Mouse (Mus musculus): ENCODE data around the gene Gapdh.

Gene Gapdh

DNA sequence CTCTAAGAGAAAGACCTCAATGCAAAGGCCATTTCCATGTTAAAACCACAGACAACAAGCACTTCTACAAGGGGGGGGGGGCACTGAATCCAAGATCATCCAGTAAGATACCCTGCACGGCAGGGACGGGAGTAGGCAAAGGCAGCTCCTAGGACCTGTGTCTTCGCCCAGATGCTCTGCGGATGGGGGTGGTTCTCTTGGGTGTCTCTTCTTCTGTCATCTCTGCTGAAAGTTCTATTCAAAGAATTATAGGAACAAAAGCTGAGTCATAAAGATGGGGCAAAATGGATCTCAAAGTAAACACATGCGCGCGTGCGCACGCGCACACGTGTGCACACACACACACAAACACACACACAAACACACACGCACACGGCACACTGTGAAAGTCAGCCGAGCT lies 1.8 kb upstream of the Gapdh start:
- in situ Hi-C loops (cut with MboI, MseI) = no loop called here

DNA sequence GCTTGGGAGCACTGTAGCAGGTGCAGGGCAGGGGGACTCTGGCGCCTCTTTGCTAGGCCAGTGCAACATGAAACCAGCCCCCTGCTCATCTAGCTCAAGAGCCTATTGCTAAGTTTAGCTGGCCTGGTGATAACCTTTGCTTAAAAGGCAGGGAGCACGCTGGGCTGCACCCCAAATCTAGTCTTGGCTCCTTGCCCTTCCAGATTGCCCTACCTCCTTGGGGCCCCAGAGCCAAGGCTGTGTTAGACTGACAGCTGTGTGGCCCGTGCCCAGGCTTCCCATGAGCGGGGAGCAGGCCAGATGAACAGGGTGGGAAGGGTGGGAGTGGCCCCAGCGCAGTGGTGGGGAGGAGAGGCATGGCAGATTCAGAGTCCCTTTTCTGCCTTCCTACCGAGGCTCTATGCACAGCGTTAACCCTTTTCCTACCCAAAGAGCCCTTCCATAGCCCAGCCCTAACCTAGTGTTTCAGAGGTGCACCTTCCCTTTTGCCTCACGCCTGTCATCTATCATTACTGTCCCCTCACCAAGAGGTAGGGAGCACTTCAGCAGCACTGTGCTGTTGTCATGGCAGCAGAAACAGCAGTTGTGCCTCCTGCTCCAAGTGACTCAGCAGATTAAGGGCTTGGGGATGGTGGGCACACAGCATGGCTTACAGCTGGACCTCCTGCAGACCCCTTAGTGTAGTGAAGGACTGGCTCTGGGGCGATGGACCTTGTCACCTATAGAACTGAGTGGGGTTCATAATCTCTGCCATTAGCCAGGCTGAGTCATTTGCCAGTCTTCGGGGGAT lies 789 bp upstream of the Gapdh start:
- in situ Hi-C loops (cut with MboI, MseI) = no loop called here

DNA sequence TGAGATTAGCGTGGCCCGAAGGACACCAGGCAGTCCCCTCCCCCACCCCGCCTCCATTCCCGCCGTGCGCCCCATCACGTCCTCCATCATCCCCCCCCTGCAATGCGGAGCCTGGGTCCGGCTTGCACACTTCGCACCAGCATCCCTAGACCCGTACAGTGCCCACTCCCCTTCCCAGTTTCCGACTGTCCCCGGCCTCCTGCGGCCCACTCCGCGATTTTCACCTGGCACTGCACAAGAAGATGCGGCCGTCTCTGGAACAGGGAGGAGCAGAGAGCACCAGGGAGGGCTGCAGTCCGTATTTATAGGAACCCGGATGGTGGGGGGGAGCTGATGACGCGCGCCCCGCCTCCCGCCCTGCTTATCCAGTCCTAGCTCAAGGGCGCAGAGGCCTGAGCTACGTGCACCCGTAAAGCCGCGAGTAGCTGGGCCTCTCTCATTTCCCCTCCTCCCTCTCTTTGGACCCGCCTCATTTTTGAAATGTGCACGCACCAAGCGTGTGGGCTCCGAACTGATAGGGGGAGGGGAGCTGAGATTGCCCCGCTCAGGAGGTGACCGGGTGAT lies 857 bp downstream of the Gapdh start:
- in situ Hi-C loops (cut with MboI, MseI) = no loop called here

GRCm38 (mm10) chr6:125164672-125165327 lies 1.5 kb downstream of the Gapdh start:
- in situ Hi-C loops (cut with MboI, MseI) = loop anchor here in 1 of 2 experiments (5.0 kb wide), 1 partner anchor 108 kb away; no protein-coding TSS in a partner anchor

- in situ Hi-C loops (cut with MboI, MseI) = loop anchor here in 1 of 2 experiments (5.0 kb wide), 1 partner anchor 108 kb away; no protein-coding TSS in a partner anchor
Measured at GRCm38 (mm10) chr6:125163801-125164657, 2.2 kb downstream of the Gapdh start.

DNA sequence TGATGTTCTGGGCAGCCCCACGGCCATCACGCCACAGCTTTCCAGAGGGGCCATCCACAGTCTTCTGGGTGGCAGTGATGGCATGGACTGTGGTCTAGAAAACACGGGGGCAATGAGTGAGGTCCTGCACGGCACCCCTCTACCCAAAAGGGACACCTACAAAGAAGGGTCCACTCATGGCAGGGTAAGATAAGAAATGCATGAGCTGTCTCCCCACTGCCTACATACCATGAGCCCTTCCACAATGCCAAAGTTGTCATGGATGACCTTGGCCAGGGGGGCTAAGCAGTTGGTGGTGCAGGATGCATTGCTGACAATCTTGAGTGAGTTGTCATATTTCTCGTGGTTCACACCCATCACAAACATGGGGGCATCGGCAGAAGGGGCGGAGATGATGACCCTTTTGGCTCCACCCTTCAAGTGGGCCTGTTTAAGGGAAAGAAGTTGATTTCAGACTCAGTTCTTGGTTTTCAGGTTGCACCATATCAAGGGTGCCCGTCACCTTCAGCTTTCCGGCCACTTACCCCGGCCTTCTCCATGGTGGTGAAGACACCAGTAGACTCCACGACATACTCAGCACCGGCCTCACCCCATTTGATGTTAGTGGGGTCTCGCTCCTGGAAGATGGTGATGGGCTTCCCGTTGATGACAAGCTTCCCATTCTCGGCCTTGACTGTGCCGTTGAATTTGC lies 3.5 kb downstream of the Gapdh start:
- in situ Hi-C loops (cut with MboI, MseI) = loop anchor here in 1 of 2 experiments (5.0 kb wide), 1 partner anchor 110 kb away; no protein-coding TSS in a partner anchor

- in situ Hi-C loops (cut with MboI, MseI) = loop anchor here in 1 of 2 experiments (5.0 kb wide), 1 partner anchor 110 kb away; no protein-coding TSS in a partner anchor
Measured at GRCm38 (mm10) chr6:125161971-125162370, 4.3 kb downstream of the Gapdh start.

DNA sequence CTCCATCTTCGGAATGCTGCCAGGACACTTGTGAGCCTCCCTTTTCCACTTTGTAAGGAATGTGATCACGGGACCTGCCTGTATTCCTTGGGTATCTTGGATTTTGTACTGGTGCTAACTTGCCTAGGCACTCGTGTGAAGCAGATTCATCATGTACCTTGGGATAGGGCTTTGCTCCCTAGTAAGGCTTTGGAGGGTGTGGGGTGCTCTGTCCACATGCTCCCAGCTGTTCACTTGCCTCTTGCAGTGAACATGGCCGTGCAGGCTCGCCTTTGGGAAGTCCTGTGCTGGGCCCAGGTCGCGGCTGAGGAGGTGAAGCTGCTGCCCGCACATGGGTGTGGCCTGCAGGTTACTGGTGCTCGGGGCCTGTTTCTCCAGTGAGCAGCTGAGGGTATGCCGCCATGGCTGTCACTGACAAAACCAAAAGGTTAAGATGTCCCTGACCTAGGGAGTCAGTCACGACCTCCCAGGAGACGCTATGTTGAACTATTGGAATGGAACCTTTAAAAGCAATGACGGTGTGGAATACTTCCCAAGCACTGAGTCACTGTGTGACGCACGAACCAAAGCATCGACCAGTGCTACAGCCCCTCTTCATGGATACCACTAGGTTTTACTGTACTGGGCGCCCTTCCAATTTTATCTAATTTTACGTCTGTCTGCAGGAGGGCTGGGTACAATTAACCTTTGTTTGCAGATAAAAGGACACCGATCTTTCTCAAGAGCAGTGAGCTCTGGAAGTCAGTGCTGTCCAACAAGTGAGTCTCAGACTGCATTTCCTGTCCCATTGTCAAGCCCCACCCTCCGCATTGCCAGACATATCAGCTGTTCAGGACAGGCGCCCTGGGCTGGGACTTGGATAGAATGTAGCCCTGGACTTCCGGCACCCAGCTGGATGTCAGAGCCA lies 5.2 kb downstream of the Gapdh start:
- in situ Hi-C loops (cut with MboI, MseI) = loop anchor here in 1 of 2 experiments (5.0 kb wide), 1 partner anchor 111 kb away; no protein-coding TSS in a partner anchor

GRCm38 (mm10) chr6:125160558-125160853 lies 5.8 kb downstream of the Gapdh start:
- in situ Hi-C loops (cut with MboI, MseI) = loop anchor here in 1 of 2 experiments (5.0 kb wide), 1 partner anchor 112 kb away; no protein-coding TSS in a partner anchor

DNA sequence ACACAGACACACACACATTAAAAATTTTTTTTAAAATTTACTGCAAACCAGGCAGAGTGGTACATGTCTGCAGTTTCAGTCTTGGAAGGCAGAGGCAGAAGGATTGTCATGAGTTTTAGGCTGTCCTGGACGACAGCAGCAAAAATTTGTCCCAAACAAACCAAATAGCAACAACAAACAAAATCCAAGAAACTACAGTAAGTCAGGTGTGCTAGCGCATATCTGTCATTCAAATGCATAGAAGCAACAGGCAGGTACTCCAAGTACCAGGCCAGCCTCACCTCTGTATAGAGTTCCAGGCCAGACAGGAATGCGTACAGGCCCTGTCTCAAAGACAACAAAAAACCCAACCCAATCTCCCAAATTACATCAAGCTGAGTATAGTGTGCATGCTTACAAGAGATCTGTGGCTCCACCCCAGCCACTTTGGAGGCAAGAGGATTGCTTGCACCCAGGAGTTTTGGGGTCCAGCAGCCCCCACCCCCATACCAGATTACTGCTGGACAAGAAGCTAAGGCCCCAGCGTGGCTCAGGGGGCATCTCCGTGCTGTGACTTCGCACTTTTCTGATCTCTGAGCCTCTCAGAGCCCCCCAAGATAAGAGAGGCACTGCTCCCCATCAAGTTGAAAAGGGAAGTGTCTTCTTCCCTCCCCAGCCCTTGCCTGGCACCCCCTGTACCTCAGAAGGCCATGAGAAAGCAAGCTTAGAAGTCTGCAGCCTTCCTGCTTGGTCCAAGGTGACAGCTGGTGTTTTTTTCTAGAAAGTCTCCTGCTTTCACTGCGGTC lies 6.3 kb downstream of the Gapdh start:
- in situ Hi-C loops (cut with MboI, MseI) = loop anchor here in 1 of 2 experiments (5.0 kb wide), 1 partner anchor 112 kb away; no protein-coding TSS in a partner anchor

GRCm38 (mm10) chr6:125158944-125159492 lies 7.2 kb downstream of the Gapdh start:
- in situ Hi-C loops (cut with MboI, MseI) = no loop called here

DNA sequence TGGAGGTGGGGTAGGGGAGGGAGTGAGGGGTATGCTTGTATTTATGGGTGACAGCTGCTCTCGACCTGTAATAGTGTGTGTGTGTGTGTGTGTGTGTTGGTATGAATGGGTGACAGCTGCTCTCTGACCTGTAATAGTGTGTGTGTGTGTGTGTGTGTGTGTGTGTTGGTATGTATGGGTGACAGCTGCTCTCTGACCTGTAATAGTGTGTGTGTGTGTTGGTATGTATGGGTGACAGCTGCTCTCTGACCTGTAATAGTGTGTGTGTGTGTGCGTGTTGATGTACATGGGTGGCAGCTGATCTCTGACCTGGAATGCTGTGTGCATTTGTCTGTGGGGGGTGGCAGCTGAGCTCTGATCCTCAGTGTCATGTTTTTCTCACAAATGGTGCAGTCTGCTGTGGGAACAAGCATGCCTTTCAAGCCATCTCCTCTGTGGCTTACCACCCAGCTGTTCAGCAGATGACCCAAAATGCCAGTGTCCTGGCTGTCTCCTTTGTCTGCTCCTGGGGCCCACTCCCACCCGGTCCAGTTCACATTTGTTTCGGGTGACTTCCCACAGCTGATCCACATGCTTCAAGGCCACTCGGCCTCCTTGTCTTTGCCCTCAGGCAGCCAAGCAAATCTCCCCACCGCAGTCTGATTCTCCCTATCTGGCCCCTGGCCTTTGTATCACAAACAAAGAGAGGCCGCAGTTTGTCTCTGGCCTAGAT lies 9.2 kb downstream of the Gapdh start:
- in situ Hi-C loops (cut with MboI, MseI) = no loop called here

DNA sequence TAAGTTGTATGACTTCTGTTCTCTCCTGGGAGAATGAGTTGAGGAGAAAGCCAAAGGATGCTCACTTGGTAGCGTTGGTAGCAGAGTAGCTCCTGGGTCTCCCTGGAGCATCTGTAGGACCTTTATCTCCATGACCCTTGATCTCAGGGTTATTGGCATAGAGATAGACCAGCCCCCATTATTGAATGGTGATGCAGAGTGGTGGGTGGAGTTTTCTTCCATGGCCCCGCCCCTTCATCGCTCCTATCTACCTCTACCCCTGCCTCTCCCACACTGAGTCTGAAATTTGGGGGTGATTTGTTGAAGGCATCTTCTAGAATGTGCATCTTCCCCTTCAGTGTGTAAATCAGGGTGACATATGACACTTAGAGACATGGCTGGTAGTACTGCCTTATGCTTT lies 9.8 kb downstream of the Gapdh start:
- in situ Hi-C loops (cut with MboI, MseI) = no loop called here

DNA sequence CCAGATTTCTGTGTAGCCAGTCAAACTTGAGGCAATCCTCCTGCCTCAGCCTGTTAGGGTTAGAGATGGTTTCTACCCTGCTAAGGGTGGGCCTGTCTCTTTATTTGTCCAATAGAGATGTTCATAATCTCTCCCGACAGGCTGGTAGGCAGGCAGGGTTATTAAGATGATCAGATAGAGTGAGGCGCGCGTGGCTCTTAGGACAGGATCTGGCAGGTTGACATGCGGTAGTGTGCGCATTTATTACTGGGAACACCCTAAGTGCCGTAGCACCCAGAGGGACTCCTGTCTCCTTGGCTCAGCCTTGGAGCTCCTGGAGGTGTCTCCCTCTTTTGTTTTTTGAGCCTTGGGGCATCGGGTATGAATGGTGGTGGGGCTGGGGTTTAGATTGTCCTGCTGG lies 11.0 kb downstream of the Gapdh start:
- in situ Hi-C loops (cut with MboI, MseI) = no loop called here

GRCm38 (mm10) chr6:125154550-125154949 lies 11.7 kb downstream of the Gapdh start:
- in situ Hi-C loops (cut with MboI, MseI) = no loop called here

- in situ Hi-C loops (cut with MboI, MseI) = no loop called here
Measured at GRCm38 (mm10) chr6:125153682-125154081, 12.6 kb downstream of the Gapdh start.

DNA sequence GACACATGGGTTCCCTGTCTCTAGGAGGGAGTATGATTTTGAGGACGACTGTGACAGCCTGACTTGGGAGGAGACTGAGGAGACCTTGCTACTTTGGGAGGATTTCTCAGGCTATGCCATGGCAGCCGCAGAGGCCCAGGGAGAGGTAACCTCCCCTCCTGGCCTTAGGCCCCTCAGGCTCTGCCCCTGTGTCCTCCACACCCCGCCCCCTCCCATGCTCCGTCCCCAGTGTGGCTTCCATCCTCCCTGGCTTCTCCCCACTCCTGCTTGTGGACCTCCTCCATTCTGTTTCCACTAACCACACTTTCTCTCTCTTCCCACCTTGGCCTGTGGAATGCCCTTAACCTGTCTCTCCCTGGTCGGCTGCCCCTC lies 13.3 kb downstream of the Gapdh start:
- in situ Hi-C loops (cut with MboI, MseI) = no loop called here

Measured in T-helper 17 cell (primary cell).